Mouse (Mus musculus) layer of hippocampus, postnatal 14 days (tissue): Measurements from ENCODE around the gene Fkbp5. TPM values are rescaled to one million over a fixed set of nuclear protein-coding genes. Genes with fewer than 3 reads are reported as not detected.
A peak's percentile ranks its signal among the peaks of the same experiment; 100 is the strongest.
"Not testable (repeated sequence)": the region's sequence is repeated elsewhere in the genome, so short reads cannot be mapped to it uniquely, and the experiment has no call there.

Experiments
- DNase-seq, 2 experiments: peaks; one replicate each; pipeline ENCODE4 v3.0.0; 2021 to 2022; ENCODE audit warnings: low spot score in 2 of 2, mixed read lengths in 1 of 2
- total RNA-seq, 2 experiments: library from RNA; stranded (reverse); gene quantifications; 2 replicates each; pipeline ENCODE4 v1.2.3; 2021

Fkbp5 gene
- total RNA-seq, 2 experiments from 2014 or later, result 65.4 to 78.1 TPM

DNA sequence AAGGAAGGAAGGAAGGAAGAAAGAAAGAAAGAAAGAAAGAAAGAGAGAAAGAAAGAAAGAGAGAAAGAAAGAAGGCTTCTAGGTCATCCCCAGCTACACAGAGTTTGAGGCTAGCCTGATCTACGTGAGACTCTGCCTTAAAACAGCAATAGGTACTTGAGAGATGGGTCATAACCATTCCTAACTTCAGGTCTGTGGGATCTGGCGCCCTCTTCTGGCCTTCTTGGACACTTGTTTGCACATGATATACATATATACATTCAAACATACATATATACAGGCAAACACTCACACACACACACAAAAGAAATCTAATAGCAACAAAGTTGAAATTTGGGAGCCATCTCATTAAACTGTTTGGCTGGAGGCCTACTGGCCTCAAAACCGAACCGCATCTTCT, 133.0 kb downstream of the Fkbp5 start:
- no peak for DNase-seq

DNA sequence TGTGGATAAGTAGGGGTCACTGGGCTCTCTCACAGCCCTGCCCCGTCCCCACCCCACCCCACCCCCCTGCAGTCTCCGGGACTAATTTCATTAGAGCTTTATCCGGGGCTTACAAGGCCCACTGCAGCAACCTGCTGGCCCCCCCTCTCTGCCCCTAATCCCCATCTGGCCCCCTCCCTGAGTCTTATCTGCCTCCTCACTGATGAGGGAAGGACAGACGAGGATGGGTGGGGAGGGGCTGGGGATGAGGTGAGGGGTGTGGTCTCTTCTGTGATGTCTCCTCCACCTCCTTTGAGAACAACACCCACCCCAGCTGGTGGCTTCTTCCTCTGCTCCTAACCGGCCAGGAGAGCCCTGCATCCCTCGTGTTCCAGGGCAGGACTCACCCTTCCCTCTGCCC, 137.1 kb downstream of the Fkbp5 start:
- no peak for DNase-seq

DNA sequence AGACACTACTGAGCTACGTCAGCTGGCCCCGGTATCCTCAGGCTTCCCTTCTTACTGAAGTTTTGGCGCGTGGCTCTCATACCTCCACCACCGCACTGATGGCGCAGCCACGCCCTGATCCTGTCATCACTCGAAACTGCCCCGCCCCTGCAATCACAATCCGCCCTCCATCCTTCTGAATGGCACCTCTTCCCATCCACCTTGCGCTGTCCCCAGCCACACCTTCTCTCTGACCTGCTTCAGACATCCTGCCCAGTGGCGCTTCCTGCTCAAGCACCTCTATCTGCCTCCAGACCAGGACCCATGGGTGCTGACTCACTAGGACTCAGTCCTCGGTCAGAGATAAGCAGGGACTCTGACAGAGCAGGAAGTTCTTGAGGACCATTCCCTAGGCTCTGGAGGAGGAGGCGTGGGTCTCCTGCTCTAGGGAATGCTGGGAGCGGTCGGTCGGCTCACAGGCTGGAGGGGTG, 141.7 kb downstream of the Fkbp5 start:
- DNase-seq, result no peak

DNA sequence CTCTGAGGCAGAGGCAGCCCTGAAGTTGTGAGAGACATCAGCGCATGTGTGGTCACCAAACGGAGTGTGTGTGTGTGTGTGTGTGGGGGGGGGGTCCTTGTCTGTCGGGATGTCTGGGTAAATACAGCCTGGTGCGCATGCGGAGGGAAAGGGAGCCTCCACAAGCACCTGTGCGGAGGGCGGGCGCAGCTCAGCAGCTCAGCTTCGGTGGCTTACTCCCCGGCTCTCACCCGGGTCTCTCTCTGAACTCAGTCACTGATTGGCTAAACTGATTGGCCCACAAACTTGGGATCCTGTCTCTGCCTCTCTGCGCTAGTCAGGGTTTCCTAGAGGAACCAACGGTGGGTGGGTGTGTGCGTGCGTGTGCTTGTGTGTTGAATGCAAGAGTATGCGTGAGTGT, 142.8 kb downstream of the Fkbp5 start:
- no peak for DNase-seq

- peak in 1 of 2 experiments; percentile 32 for DNase-seq
Measured at GRCm38 (mm10) chr17:28373821-28374220, 143.5 kb downstream of the Fkbp5 start.

DNA sequence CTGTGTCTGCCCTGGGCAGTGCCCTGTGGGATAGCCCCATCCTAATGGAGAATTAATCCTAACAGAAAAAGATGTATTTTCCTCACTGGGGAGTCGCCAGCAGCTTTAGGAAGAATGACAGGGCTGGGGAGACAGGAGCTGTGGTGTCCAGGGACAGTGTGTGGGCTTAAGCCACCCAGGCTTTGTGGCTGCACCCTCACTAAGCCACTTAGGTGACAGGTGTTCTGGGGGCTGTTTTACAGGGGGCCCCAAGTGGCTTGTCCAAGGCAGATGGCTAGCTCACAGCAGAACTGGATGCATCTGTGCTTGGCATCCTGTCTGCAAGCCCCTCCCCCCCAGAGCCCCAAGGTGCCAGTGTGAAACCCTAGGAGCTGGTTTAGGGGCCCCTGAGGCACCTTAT, 145.4 kb downstream of the Fkbp5 start:
- DNase-seq, result no peak

DNA sequence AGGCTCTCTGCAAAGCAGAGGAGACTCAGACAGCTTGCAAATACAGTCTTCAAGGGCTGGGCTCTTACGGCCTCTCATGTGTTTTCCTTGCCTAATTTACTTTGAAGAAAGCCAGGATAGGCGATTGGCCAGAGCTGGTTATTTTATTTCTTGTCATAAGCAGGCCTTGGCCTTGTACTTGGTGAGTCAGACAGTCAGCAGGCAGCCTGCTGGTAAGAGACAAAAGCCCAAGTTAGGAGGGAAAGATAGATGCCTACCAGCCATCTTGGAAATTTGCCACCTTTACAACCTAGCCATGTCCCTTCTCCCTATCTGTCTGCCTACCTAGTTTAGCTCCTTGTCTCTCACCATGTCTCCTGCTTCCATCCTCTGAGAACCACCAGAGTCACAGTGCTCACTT, 146.0 kb downstream of the Fkbp5 start:
- DNase-seq, result no peak

- DNase-seq, result no peak
Measured at GRCm38 (mm10) chr17:28369056-28369455, 148.3 kb downstream of the Fkbp5 start.

DNA sequence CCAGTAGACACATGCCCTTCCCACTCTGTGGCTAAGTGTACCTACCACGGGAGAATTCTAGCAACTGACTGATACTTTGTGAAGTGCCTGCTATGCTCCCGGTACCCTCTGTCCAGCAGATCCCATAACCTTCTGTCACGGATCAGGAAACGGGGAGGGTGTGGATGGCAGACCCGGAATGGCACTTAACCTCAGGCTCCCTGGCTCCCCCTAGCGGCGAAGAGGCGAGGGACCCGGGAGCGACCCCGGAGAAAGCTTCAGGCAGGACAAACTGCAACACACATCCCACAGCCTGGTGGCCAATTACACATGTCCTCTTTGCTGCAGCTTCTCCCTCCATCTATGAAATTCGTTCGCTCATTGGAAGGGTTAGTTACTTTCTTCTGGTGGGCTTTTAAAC, 148.9 kb downstream of the Fkbp5 start:
- peak; percentile 52 to 59 for DNase-seq

- DNase-seq, result no peak
Measured at GRCm38 (mm10) chr17:28365122-28365521, 152.2 kb downstream of the Fkbp5 start, which contains the start of gene Tulp1. Gene Tulp1, minus strand, starts transcription at chr17:28365222.

DNA sequence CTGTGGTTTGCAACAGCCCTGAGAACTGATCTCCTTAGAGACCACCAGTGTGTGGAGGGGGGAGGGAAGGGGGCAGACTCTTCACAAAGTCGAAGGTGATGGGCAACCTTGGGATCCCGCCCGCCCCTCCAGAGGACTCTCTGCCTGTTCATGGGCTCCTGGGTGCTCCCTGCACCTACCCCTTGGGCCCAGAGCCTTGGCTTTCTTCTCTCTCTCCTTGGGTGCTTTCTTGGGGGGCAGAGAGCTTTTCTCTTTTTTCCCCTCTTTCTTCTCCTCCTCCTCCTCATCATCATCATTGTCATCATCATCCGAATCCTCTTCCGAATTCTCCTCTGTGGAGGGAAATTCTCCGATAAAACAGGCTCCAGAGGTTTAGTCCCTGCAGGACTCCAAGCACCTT, 153.8 kb downstream of the Fkbp5 start:
- no peak for DNase-seq

DNA sequence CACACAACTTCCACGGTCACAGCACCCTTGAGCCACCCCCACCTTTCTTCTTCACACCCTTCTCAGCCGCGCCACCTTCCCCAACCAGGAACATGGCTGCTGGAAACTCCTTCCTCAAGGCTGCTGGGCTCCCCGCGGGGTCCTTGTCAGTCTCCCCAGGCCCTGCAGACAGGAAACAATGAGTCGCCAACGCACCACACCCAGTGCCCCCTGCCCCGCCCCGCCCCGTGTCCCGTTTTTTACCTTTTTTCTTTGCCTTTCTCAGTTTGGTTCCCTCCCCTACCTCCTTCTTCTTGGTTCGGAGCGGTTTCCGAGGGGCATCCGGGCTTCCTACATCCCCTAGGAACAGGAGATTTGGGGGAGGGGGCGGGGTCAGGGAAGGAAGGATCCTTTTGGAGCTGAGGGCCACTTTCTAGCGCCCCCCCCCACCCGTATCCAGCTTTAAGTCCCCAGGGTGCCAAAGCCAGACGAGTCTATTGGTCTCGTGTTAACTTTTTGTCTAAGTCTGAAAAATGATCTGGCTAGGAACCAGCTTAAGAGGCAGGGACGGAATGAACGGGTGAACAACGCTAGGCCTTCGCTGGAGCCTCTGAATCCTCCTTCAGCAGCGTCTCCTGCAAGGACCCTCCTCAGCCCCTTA, 154.6 kb downstream of the Fkbp5 start:
- DNase-seq, result no peak

DNA sequence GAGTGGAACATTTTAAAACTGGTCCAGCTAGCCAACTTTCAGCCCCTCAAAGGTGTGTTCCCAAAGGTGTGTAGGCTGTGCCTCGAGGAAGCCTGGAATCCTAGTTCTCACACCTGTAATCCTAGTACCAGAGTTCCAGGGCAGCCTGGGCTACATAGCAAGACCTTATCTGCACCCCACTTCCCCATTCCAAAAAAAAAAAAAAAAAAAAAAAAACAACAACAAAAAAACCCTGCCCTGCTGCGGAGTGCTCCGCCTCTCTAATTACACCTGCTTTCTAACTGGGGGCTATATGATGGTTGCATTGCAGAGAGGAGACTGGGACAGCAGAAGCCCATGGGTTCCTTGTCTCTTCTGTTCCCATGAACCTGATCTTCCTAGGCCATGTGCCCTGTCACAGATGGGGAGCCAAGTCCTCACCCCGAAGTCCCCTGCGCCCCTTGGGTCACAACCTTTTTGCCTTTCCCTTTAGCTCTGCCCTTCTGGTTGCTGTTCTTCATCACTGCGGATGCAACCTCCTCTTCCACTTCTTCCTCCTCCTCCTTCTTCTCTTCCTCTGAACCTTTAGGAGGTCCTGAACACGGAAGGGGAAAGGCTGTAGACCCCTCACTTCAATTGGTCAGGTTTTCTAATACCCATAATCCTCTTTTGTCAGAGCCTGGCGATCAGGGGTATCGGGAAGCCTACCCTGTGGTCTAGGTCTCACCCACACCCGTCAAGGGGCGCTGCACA, 155.2 kb downstream of the Fkbp5 start:
- no peak for DNase-seq

GRCm38 (mm10) chr17:28360531-28361277, 156.6 kb downstream of the Fkbp5 start:
- DNase-seq, result no peak

GRCm38 (mm10) chr17:28358576-28359261, 158.6 kb downstream of the Fkbp5 start:
- DNase-seq, result not testable (repeated sequence)

GRCm38 (mm10) chr17:28355871-28356270, 161.5 kb downstream of the Fkbp5 start:
- DNase-seq, result no peak

GRCm38 (mm10) chr17:28352018-28352417, 165.3 kb downstream of the Fkbp5 start:
- no peak for DNase-seq

DNA sequence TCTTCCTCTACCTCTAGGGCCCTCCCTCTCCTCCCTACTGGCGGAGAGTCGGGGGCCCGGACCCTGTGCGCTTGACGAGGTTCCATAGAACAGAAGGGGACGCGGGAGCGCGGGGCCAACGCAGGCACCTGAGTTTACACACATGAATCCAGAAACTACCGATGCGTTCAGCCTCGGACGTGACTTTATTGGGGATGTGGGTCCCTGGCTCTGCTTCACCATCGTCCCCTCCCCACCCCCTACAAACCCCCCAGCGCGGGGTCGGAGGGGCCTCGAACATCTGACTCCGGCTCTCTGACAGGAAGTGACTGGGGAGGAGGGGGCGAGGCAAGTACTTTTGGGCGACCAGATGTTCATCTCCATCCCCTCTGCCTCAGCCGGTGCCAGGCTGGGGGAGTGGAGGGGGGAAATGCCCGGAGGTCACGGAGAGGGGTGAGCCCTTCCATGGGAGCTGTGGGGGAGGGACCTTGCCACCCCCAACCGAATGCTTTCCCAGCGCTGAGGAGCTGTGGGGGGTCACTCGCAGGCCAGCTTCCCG, 165.9 kb downstream of the Fkbp5 start:
- no peak for DNase-seq

GRCm38 (mm10) chr17:28350466-28351352, 166.6 kb downstream of the Fkbp5 start, which contains the start of gene Tead3:
Gene Tead3, minus strand, starts transcription at chr17:28350817.
- peak; percentile 47 to 58 for DNase-seq

GRCm38 (mm10) chr17:28349901-28350465, 167.3 kb downstream of the Fkbp5 start:
- DNase-seq, result no peak
